Mouse (Mus musculus) thymus, postnatal 36 days (tissue): Measurements from ENCODE around the gene Cfap298.

Experiments
- DNase-seq, 2 experiments: peaks; one replicate each; pipeline ENCODE4 v3.0.0; 2022; ENCODE audit warnings: mixed read lengths in 2 of 2

Gene Cfap298

DNA sequence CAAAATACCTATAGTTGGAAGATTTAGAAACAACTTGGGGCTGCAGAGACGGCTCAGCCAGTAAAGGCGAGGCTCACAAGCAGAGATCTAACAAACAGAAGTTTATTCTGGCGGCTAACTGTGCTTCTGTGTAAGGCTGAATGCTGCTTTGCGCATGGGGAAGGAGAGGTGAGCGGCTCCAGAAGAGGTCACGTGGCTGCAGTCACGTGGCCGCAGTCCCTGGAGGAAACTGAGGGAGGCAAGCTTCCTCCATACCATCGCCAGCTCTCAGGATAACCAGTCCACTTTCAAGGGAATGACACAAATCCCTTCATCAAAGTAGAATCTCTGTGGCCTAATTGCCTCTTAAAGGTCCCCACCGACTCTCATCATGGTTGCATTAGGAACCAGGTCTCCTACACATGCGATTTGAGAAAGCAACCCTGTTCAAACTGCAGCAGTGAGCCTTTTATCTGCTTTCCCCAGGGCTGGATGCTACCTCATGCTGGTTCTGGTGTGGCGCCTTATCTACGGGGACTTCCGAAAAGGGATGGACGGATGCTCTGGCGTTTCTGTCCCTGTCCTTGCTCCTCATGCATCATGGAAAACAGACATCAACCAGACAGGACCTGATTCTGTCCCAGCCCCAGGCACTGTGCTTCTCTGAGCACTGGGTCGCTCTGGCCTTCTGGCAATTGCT is 23.9 kb downstream of the Cfap298 start:
- no peak for DNase-seq

- no peak for DNase-seq
These were observed 27.7 kb downstream of the Cfap298 start for GRCm38 (mm10) chr16:90907250-90907649.

GRCm38 (mm10) chr16:90903300-90903699 is 31.6 kb downstream of the Cfap298 start:
- DNase-seq, result no peak

GRCm38 (mm10) chr16:90901364-90901763 is 33.5 kb downstream of the Cfap298 start:
- no peak for DNase-seq

DNA sequence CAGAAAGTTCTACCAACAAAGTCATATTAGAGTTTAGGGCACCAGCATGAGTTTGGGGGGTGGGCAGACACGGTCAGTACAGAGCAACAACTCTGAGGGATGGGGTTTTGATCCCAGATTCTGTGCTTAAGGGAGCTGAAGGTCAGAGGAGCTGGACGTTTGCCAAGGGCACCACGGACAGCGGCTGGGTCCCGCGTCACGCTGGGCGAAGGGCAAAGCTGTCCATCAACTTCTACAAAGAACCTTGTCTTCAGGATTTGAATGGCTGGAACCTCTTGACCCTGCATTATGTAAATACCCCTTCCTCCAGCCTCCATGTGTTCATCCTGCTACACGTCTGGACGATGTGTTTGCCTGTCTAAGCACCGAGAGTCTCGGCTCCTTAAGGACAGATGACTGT is 35.4 kb downstream of the Cfap298 start:
- no peak for DNase-seq

DNA sequence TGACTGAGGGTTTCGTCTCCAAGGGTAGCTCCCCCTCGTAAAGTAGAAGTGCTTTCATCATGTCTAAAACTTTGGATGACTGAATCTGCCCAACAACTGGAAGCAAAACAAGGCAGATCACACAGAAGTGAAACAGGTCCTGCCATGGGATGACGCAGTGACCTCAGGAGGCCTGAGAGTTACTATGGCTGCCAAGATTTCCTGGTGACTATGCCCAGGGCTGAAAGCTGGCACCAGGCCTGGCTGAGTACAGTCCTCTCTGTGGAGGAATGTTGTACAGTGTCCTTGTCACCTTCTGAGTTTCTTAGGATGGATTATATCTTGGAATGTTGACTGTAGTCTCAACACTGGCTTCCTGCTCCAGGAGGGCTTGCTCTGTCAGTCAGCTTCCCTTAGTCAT is 37.3 kb downstream of the Cfap298 start:
- no peak for DNase-seq

- DNase-seq, result no peak
These were observed 41.1 kb downstream of the Cfap298 start for GRCm38 (mm10) chr16:90893792-90894191.

DNA sequence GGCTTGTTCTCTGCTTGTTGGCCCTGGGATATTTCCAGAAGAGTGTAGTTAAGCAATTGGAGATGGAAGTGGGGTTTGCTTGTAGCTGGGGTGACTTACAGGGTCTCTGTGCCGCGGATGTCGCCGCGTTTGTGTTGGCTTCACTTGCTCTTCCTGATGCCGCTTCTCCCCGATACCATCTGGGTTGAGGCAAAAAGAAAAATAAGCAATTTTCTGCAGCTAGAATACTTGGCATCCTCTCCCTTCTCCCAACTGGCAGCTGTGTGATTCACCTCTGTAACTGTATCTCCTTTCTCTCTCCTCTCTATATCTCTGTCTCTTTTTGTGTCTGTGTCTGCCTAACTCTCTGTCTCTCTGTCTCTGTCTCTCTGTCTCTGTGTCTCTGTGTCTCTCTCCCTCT is 41.9 kb downstream of the Cfap298 start:
- DNase-seq, result no peak

DNA sequence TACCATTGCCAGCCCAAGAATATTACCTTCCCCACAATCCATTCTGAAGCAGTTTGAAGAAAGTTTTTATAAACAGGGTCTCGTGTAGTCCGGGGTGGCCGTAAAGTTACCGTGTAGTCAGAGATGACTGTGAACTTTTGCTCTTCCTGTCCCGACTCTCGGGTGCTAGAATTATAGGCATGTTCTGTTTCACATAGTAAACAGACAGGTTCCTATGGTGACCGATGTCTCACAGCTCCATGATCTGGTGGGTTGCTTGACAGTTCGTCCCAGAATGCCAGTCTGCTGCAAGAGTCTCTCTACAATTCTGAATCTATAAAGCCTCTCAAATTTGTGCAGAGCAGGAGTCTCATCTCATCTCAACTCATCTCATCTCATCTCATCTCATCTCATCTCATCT is 42.8 kb downstream of the Cfap298 start:
- DNase-seq, result no peak

- DNase-seq, result no peak
These were observed 43.3 kb downstream of the Cfap298 start for GRCm38 (mm10) chr16:90891601-90892000.

- no peak for DNase-seq
These were observed 44.2 kb downstream of the Cfap298 start for GRCm38 (mm10) chr16:90890683-90891082.

GRCm38 (mm10) chr16:90885781-90886565 is 48.9 kb downstream of the Cfap298 start:
- no peak for DNase-seq

- DNase-seq, result no peak
These were observed 49.6 kb downstream of the Cfap298 start for GRCm38 (mm10) chr16:90885351-90885750.

DNA sequence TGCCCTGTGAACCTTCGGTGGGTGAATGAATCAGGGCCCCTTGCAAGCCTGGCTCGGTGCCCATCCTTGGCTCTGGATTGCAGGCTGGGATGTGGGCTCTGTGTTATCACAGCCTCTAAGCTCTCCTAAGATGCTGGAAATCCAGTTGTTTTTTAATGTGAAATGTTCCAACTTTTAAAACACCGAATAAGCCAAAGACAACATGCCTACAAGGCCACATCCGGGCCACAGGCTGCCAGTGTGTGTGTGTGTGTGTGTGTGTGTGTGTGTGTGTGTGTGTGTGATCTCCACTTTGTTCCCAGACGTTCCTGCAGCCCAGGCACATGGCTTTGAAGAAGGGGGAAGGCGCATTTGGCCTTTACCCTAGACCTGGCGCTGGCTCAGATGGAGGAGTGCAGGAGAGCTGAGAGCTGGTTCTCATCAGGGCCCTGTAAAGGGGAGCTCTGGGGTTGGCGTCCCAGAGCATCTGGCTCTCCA is 52.4 kb downstream of the Cfap298 start:
- DNase-seq, result no peak

DNA sequence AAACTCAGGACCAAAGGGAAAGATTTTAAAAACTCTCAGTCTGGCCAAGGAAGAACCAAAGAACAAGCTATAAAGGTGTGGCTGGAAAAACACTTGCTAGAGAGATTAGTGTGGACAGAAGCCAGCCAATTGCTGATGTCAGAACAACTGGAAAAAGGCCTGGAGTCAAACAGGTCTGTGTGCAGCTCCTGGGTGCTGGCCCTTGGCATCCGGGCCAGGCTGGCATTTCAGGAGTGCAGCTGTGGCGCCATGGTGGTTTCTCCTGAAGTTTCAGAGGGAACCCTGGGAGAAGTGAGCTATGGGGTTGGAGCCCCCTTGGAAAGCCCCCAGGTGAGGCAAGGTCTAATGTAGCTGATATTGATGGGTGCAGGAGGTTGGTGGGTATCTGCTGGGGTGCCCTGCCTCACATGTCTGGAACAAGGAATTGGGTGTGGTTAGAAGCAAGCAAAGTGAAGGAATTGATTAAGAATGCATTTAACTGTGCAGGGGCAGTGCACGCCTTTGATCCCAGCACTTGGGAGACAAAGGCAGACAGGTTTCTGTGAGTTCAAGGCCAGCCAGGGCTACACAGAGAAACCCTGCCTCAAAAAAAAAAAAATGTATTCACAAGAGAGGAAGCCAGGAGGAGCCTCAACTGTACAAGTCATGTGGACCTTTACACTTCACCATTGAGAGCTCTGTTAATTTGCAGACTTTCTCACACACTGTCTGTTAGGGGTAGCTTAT is 56.6 kb downstream of the Cfap298 start:
- DNase-seq, result no peak
